Mouse (Mus musculus): ENCODE data around the gene Ccdc115.
"Not testable (repeated sequence)": the region's sequence is repeated elsewhere in the genome, so short reads cannot be mapped to it uniquely, and the experiment has no call there.

GRCm38 (mm10) chr1:34437366-34437765, 2.1 kb downstream of the Ccdc115 start:
- TF ChIP-seq CTCF, EP300 (IDR thresholded peaks at IDR 0.05): not testable (repeated sequence)
